Mouse (Mus musculus) intestine, embryonic 14.5 days (tissue): Measurements from ENCODE around the gene St6galnac3. TPM values are rescaled to one million over a fixed set of nuclear protein-coding genes. Genes with fewer than 3 reads are reported as not detected.

Source experiments
- ATAC-seq: fragments of 200-750 bp; cut with Nextera tagmentation; replicated peaks from 2 replicates; pipeline ENCODE4 v1.8.0; 2017; ENCODE audit warnings: low read depth, moderate number of reproducible peaks, moderate TSS enrichment, moderate library complexity; ENCODE audit not compliant: low FRiP score, low TSS enrichment
- DNase-seq: peaks from one replicate; pipeline ENCODE4 v3.0.0-alpha.2; 2018; ENCODE audit warnings: low spot score
- H3K27ac ChIP-seq: fragments of 300-500 bp; sonication (generic); 2 replicates; pipeline ENCODE4 v1.5.1; 2014; ENCODE audit warnings: low read depth, mild to moderate bottlenecking, control low read depth
- H3K27me3 ChIP-seq: fragments of 300-500 bp; sonication (generic); replicated peaks from 2 replicates; pipeline ENCODE4 v1.6.1; 2014; ENCODE audit warnings: low read length, control low read depth; ENCODE audit not compliant: control insufficient read depth, insufficient read depth
- H3K36me3 ChIP-seq: fragments of 300-500 bp; sonication (generic); 2 replicates; pipeline ENCODE4 v1.6.1; 2014; ENCODE audit warnings: low read length, control low read depth; ENCODE audit not compliant: control insufficient read depth, insufficient read depth
- H3K4me1 ChIP-seq: fragments of 300-500 bp; sonication (generic); replicated peaks from 2 replicates; pipeline ENCODE4 v1.6.1; 2014; ENCODE audit warnings: low read length, control low read depth, mixed read lengths; ENCODE audit not compliant: control insufficient read depth, insufficient read depth
- H3K4me2 ChIP-seq: fragments of 300-500 bp; sonication (generic); 2 replicates; pipeline ENCODE4 v1.6.1; 2014; ENCODE audit warnings: low read length
- H3K4me3 ChIP-seq: fragments of 300-500 bp; sonication (generic); 2 replicates; pipeline ENCODE4 v1.5.1; 2014; ENCODE audit warnings: low read depth, low read length, control low read depth, mixed read lengths
- H3K9ac ChIP-seq: fragments of 300-500 bp; sonication (generic); 2 replicates; pipeline ENCODE4 v1.6.1; 2014; ENCODE audit warnings: mild to moderate bottlenecking, low read length
- H3K9me3 ChIP-seq: fragments of 300-500 bp; sonication (generic); 2 replicates; pipeline ENCODE4 v1.6.1; 2016; ENCODE audit warnings: low read length, control low read depth; ENCODE audit not compliant: control insufficient read depth
- WGBS: fragments of 180-500 bp; shearing (Covaris S2); extraction: QIAGEN DNeasy Blood & Tissue Kit; methylation state at CpG from one replicate; pipeline ENCODE4 v1.1.7; 2014; 5-methylcytosine and 5-hydroxymethylcytosine counted together
- polyA plus RNA-seq: library from polyadenylated mRNA; unstranded; fragments of >200 nt; fragmentation: Nextera tagmentation; extraction: Ambion mirVana; gene quantifications from 2 replicates; pipeline ENCODE4 v1.2.1, GENCODE M21; 2014

The St6galnac3 gene
- polyA plus RNA-seq, 1 experiment from 2014 or later = 45.5 TPM

DNA sequence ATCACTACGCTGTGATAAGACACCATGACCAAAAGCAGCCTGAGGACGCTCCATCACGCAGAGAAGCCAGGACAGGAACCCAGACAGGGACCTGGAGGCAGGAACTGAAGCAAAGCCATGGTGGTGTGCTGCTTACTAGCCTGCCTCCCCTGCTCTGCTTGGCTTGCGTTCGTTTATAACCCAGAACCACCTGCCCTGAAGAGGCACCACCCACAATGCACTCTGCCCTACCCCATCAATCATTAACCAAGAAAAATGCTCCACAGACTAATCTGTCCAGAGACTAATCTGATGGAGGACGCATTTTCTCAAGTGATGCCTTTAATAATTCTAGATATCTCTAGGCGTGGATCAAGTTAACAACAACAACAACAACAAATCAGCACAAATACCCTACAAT is 106.0 kb downstream of the St6galnac3 start:
- peaks cover 3% of the 10 kb centered on the region; the same call in 1 of the 2 replicates for H3K4me1 ChIP-seq
- H3K4me3 ChIP-seq = no peak overlapping the region
- no peak overlapping the region for H3K9ac ChIP-seq
- WGBS = 90% methylated on average over 7 of the region's 7 CpGs
- no peak overlapping the region for H3K4me2 ChIP-seq
- H3K9me3 ChIP-seq = no peaks in the 10 kb centered on the region
- ATAC-seq (no peak), DNase-seq (no peak)
- H3K36me3 ChIP-seq = no peaks in the 10 kb centered on the region
- H3K27ac ChIP-seq = no peak overlapping the region
- H3K27me3 ChIP-seq = no peaks in the 10 kb centered on the region

GRCm38 (mm10) chr3:153616849-153617248 is 108.1 kb downstream of the St6galnac3 start:
- H3K4me3 ChIP-seq = no peak overlapping the region
- no peaks in the 10 kb centered on the region for H3K27me3 ChIP-seq
- no peaks in the 10 kb centered on the region for H3K36me3 ChIP-seq
- WGBS = 73% methylated on average over 8 of the region's 8 CpGs
- no peak for DNase-seq
- H3K9ac ChIP-seq = no peak overlapping the region
- H3K4me2 ChIP-seq = no peak overlapping the region
- no peak overlapping the region for H3K27ac ChIP-seq
- ATAC-seq = no peak
- 0 out of 2 replicates have a peak, but pooled peaks cover 3% of the 10 kb centered on the region for H3K4me1 ChIP-seq
- no peaks in the 10 kb centered on the region for H3K9me3 ChIP-seq

- 85% methylated on average over 13 of the region's 13 CpGs for WGBS
- ATAC-seq = no peak
Measured at GRCm38 (mm10) chr3:153610239-153610638, 114.7 kb downstream of the St6galnac3 start.

GRCm38 (mm10) chr3:153606331-153606730 is 118.6 kb downstream of the St6galnac3 start:
- H3K27ac ChIP-seq = no peak overlapping the region
- 84% methylated on average over 3 of the region's 3 CpGs for WGBS
- no peak overlapping the region for H3K9ac ChIP-seq
- no peaks in the 10 kb centered on the region for H3K27me3 ChIP-seq
- no peaks in the 10 kb centered on the region; the same call in 1 of the 2 replicates for H3K4me1 ChIP-seq
- no peaks in the 10 kb centered on the region for H3K36me3 ChIP-seq
- H3K9me3 ChIP-seq = no peaks in the 10 kb centered on the region
- no peak overlapping the region for H3K4me2 ChIP-seq
- DNase-seq (no peak), ATAC-seq (no peak)
- no peak overlapping the region for H3K4me3 ChIP-seq

More at GRCm38 (mm10) chr3:153610239-153610638, 114.7 kb downstream of the St6galnac3 start:
- Histone ChIP-seq H3K4me3 (no peak overlapping the region), H3K9me3 (no peaks in the 10 kb centered on the region), H3K27me3 (no peaks in the 10 kb centered on the region), H3K27ac (no peak overlapping the region), H3K4me2 (no peak overlapping the region), H3K36me3 (no peaks in the 10 kb centered on the region), H3K9ac (no peak overlapping the region), H3K4me1 (no peaks in the 10 kb centered on the region; the same call in 1 of the 2 replicates)
- no peak for DNase-seq

- H3K9ac ChIP-seq = no peak overlapping the region
- H3K36me3 ChIP-seq = no peaks in the 10 kb centered on the region
- WGBS = 53% methylated on average over 11 of the region's 11 CpGs
- ATAC-seq (no peak), DNase-seq (no peak)
- no peaks in the 10 kb centered on the region for H3K9me3 ChIP-seq
- no peak overlapping the region for H3K27ac ChIP-seq
- H3K4me2 ChIP-seq = 0 out of 2 replicates have a peak overlapping the region, but pooled peaks have one; percentile 7
- no peak overlapping the region for H3K4me3 ChIP-seq
- no peaks in the 10 kb centered on the region for H3K27me3 ChIP-seq
- no peaks in the 10 kb centered on the region; the same call in 1 of the 2 replicates for H3K4me1 ChIP-seq
Measured at GRCm38 (mm10) chr3:153605767-153606098, 119.2 kb downstream of the St6galnac3 start.

DNA sequence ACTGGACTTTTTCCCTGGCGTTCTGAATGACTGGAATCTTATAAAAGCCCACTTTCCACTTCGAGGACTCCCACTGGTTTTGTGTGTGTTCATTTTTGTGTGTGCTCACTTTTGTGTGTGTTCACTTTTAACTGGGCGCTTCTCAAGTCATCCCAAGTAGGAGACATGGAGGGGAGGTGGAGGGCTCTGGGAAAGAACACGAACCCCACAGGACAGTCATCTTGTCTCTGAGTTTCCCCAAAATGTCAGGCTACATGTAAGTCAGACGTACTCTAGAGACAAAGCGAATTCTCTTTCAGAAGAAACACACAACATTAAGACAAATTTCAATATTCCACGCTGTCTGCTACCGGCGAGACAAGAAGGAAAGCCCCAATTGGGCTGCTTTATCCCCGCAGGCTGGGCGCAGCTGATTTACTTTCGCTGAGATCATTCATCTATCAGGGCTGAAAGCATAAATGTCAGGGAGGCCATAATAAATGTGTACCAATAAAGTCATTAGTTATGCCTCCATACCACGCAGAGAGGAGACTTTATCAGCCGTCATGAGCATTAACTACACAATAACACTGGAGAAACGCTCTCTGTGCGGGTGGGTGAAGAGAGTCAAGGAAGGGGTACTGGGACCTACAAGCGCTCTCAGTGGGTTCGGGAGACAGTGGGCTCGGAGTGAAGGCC is 119.7 kb downstream of the St6galnac3 start:
- no peak overlapping the region for H3K9ac ChIP-seq
- no peaks in the 10 kb centered on the region for H3K27me3 ChIP-seq
- no peaks in the 10 kb centered on the region; the same call in 1 of the 2 replicates for H3K4me1 ChIP-seq
- no peaks in the 10 kb centered on the region for H3K36me3 ChIP-seq
- WGBS = 57% methylated on average over 19 of the region's 19 CpGs
- no peaks in the 10 kb centered on the region for H3K9me3 ChIP-seq
- H3K4me3 ChIP-seq = no peak overlapping the region
- H3K4me2 ChIP-seq = 0 out of 2 replicates have a peak overlapping the region, but pooled peaks have one; percentile 7
- no peak overlapping the region for H3K27ac ChIP-seq
- DNase-seq (peak; percentile 55), ATAC-seq (no peak)

DNA sequence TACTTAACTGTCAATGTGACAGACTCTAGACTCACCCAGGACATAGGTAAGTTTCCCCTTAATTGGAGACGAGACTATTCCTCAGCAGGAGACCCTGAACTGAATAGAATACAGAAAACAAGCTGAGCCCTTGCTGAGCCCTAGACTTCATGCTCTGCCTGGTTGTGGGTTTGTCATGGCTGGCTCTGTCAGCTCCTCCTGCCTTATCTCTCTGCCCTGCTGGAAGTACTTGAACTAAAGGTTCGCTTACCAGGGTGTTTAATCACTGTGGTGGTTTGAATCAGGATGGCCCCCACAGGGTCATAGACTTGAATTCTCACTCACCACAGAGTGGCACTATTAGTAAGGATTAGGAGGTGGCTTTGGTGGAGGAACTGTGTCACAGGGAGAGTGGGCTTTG is 125.8 kb downstream of the St6galnac3 start:
- H3K4me3 ChIP-seq = no peak overlapping the region
- DNase-seq = no peak
- H3K4me2 ChIP-seq = no peak overlapping the region
- 76% methylated on average over 2 of the region's 2 CpGs for WGBS
- no peaks in the 10 kb centered on the region for H3K27me3 ChIP-seq
- ATAC-seq = no peak
- H3K36me3 ChIP-seq = no peaks in the 10 kb centered on the region
- H3K4me1 ChIP-seq = no peaks in the 10 kb centered on the region
- H3K27ac ChIP-seq = no peak overlapping the region
- H3K9me3 ChIP-seq = no peaks in the 10 kb centered on the region
- H3K9ac ChIP-seq = no peak overlapping the region

GRCm38 (mm10) chr3:153598631-153599030 is 126.3 kb downstream of the St6galnac3 start:
- no peak overlapping the region for H3K4me3 ChIP-seq
- H3K27ac ChIP-seq = no peak overlapping the region
- DNase-seq (no peak), ATAC-seq (no peak)
- WGBS = 91% methylated on average over 6 of the region's 6 CpGs
- no peaks in the 10 kb centered on the region for H3K9me3 ChIP-seq
- H3K9ac ChIP-seq = no peak overlapping the region
- no peak overlapping the region for H3K4me2 ChIP-seq
- H3K27me3 ChIP-seq = no peaks in the 10 kb centered on the region
- no peaks in the 10 kb centered on the region for H3K36me3 ChIP-seq
- H3K4me1 ChIP-seq = no peaks in the 10 kb centered on the region

GRCm38 (mm10) chr3:153594531-153594930 is 130.4 kb downstream of the St6galnac3 start:
- H3K9me3 ChIP-seq = no peaks in the 10 kb centered on the region
- H3K4me3 ChIP-seq = no peak overlapping the region
- no peak for ATAC-seq
- no peaks in the 10 kb centered on the region for H3K4me1 ChIP-seq
- H3K36me3 ChIP-seq = no peaks in the 10 kb centered on the region
- no peak overlapping the region for H3K27ac ChIP-seq
- no peak overlapping the region for H3K9ac ChIP-seq
- WGBS = 83% methylated on average over 9 of the region's 9 CpGs
- no peaks in the 10 kb centered on the region for H3K27me3 ChIP-seq
- no peak overlapping the region for H3K4me2 ChIP-seq
- DNase-seq = no peak
